Mouse (Mus musculus) forebrain, postnatal 0 days (tissue): Measurements from ENCODE around the gene C530008M17Rik. TPM values are rescaled to one million over a fixed set of nuclear protein-coding genes. Genes with fewer than 3 reads are reported as not detected.
"Not testable (repeated sequence)": the region's sequence is repeated elsewhere in the genome, so short reads cannot be mapped to it uniquely, and the experiment has no call there.

ENCODE experiments used
- ATAC-seq: fragments of 200-750 bp; cut with Nextera tagmentation; 2 replicates; pipeline ENCODE4 v1.8.0; 2017; ENCODE audit warnings: mild to moderate bottlenecking, moderate library complexity
- DNase-seq: peaks from one replicate; pipeline ENCODE4 v3.0.0-alpha.2; 2015
- H3K27ac ChIP-seq: fragments of 300-500 bp; sonication (generic); 2 replicates; pipeline ENCODE4 v1.5.1; 2014; ENCODE audit warnings: low read depth, mild to moderate bottlenecking, antibody characterized with exemption, low read length, moderate library complexity, mixed read lengths
- H3K27me3 ChIP-seq: fragments of 300-500 bp; sonication (generic); 2 replicates; pipeline ENCODE4 v1.6.1; 2014; ENCODE audit warnings: mild to moderate bottlenecking, low read length, mixed read lengths; ENCODE audit not compliant: insufficient read depth
- H3K36me3 ChIP-seq: fragments of 300-500 bp; sonication (generic); 2 replicates; pipeline ENCODE4 v1.6.1; 2014; ENCODE audit warnings: mild to moderate bottlenecking, moderate library complexity; ENCODE audit not compliant: insufficient read depth
- H3K4me1 ChIP-seq: fragments of 300-500 bp; sonication (generic); 2 replicates; pipeline ENCODE4 v1.6.1; 2014; ENCODE audit warnings: antibody characterized with exemption; ENCODE audit not compliant: insufficient read depth
- H3K4me2 ChIP-seq: fragments of 300-500 bp; sonication (generic); 2 replicates; pipeline ENCODE4 v1.6.1; 2014; ENCODE audit warnings: low read depth, mild to moderate bottlenecking, moderate library complexity
- H3K4me3 ChIP-seq: fragments of 300-500 bp; sonication (generic); 2 replicates; pipeline ENCODE4 v1.5.1; 2014; ENCODE audit warnings: low read depth, low read length, mixed read lengths
- H3K9ac ChIP-seq: fragments of 300-500 bp; sonication (generic); 2 replicates; pipeline ENCODE4 v1.6.1; 2014; ENCODE audit warnings: mild to moderate bottlenecking
- H3K9me3 ChIP-seq: fragments of 300-500 bp; sonication (generic); 2 replicates; pipeline ENCODE4 v1.6.1; 2016; ENCODE audit warnings: low read length
- CTCF ChIP-seq: sonication (generic); IDR thresholded peaks from 2 replicates; pipeline ENCODE4 v1.5.1; 2016; ENCODE audit warnings: antibody characterized with exemption, control low read depth, low read depth
- WGBS: fragments of 180-500 bp; shearing (Covaris S2); extraction: QIAGEN DNeasy Blood & Tissue Kit; methylation state at CpG from one replicate; pipeline ENCODE4 v1.1.7; 2014; 5-methylcytosine and 5-hydroxymethylcytosine counted together
- polyA plus RNA-seq: library from polyadenylated mRNA; unstranded; fragments of >200 nt; fragmentation: Nextera tagmentation; extraction: Ambion mirVana; gene quantifications from 2 replicates; pipeline ENCODE4 v1.2.1, GENCODE M21; 2015
- total RNA-seq: library from RNA; depleted of rRNA; stranded (reverse); fragments of >200 nt; gene quantifications from 2 replicates; pipeline ENCODE4 v1.2.3, GENCODE M21; 2014; rRNA removed

The C530008M17Rik gene
- total and polyA plus RNA-seq, 2 experiments from 2014 or later = 63.6 to 87.4 TPM

DNA sequence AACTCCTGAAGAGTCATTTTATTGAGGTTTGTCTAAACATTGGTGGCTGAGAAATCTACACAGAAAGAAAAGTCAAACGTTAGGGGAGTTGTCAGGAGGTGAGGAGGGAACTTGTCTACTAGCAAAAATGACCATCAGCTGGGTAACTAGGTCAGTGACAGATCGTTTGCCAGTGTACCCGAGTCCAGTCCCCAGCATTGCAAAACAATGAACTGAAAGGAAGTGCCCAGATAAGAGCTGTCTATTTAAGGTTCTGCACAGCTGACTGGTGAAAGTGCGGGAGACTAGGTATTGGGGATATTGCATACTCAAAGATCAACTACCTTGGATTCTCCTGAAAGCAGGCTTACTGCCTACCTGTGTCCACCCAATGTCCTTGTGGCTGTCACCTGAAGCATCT is 245.8 kb downstream of the C530008M17Rik start:
- H3K36me3 ChIP-seq = no peaks in the 10 kb centered on the region; the same call in 1 of the 2 replicates
- 76% methylated on average over 4 of the region's 4 CpGs for WGBS
- no peak for TF ChIP-seq CTCF
- no peak overlapping the region for H3K9ac ChIP-seq
- H3K27ac ChIP-seq = no peak overlapping the region
- DNase-seq (no peak), ATAC-seq (no peak)
- no peaks in the 10 kb centered on the region for H3K9me3 ChIP-seq
- H3K4me3 ChIP-seq = no peak overlapping the region
- no peaks in the 10 kb centered on the region for H3K27me3 ChIP-seq
- H3K4me2 ChIP-seq = no peak overlapping the region
- H3K4me1 ChIP-seq = no peaks in the 10 kb centered on the region

DNA sequence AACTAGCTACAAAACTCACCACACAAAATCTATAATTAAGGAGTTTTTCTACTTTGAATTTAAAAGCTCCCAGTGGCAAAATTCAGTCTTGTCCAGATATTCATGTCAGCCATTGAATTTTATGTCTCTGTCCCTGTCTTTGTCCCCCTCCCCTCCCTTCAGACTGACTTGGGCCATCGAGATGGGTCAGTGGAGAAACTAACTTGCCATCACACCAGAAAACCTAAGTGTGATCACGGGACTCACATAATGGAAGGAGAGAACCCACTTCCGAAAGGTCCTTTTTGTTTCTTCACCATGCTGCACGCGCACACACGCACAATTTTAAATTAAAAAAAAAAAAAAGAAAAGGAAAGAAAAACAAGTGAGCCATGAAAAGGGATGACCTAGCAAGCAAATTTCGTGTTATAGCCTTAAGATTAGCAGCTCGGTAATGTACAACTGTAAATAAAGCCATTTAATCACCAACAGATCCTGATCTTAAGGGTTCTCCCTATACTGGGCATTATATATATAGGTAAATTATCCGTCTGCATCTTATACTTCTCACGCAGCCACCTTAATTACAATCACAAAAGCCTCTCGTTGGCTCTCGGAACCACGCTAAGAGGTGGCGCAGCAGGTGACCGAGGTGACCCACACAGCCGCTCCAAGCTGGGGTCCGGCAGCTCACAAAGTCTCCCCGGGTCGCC is 248.5 kb downstream of the C530008M17Rik start:
- Histone ChIP-seq H3K9ac (peak overlapping the region; percentile 73), H3K27me3 (no peaks in the 10 kb centered on the region)

DNA sequence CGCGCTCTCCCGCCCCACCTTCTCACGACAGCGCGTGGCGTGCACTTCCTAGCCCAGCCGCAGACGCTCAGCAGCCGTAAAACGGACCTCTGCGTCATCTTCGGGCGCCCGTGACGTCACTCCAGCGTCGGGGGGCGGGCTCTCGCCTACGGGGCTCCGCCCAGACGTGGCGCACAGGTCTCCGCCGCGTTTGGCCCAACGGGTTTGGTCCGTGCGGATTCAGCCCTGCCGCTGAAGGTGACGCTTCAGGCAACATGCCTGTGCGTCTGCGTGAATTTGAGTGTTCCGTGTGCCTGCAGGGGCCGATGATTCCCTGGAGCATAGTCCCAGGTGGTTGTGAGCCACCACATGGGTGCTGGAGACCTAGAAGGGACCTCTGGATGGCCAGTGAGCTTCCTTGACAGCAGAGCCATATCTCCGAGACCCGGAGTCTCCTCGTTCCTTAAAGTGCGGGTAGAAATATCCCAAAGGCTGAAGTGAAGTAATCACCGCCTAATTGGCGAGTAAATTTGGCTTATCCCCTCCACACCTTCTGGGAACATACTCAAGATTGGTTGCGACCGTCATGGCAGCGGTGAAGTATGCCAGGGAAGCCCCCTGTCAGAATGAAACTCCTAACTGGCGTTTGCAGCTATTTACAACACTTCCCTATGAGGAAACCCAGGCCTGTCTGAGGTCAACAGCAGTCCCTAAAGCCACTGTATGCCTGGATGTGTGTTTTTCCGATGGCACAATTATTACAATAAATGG is 249.3 kb downstream of the C530008M17Rik start, which contains the start of gene Aasdh:
Aasdh (minus strand) TSS at position 110 of the 750 bp plus-strand sequence.
- ATAC-seq (peak; percentile 98), DNase-seq (peak; percentile 99)
- Histone ChIP-seq H3K9me3 (no peaks in the 10 kb centered on the region), H3K4me3 (peak within 1 kb of the TSS; percentile 80), H3K9ac (peak within 1 kb of the TSS; percentile 73), H3K27me3 (no peaks in the 10 kb centered on the region), H3K36me3 (no peaks in the 10 kb centered on the region), H3K4me2 (peak within 1 kb of the TSS; percentile 62), H3K27ac (peak within 1 kb of the TSS; percentile 88), H3K4me1 (no peaks in the 10 kb centered on the region)
- 2% methylated on average over 47 of the region's 47 CpGs for WGBS
- peak; percentile 59 for TF ChIP-seq CTCF

More for the DNA sequence above, 248.5 kb downstream of the C530008M17Rik start:
- Histone ChIP-seq H3K27ac (peak overlapping the region; percentile 88), H3K4me2 (peak overlapping the region; percentile 62), H3K9me3 (no peaks in the 10 kb centered on the region), H3K4me1 (no peaks in the 10 kb centered on the region), H3K4me3 (peak overlapping the region; percentile 80), H3K36me3 (no peaks in the 10 kb centered on the region)
- WGBS = under 1% methylated on average over 19 of the region's 19 CpGs
- ATAC-seq = peak; percentile 44
- no peak for DNase-seq
- TF ChIP-seq CTCF = no peak

DNA sequence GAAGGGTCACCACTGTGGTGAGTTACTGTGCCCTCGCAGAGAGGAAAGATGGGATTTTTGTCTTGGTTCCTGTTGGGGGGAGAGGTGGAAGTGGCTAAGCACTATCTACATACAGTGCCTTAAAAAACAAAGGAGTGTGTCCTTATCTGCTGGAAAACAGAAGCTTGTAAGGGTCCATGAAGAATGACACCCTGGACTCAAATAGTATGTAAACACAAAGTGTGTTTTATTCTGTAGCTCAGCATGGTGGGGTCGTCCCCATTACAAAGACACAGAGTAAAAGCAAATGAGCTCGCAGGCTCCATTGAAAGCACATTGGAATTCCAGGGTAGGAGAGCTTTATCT is 249.8 kb downstream of the C530008M17Rik start:
- H3K9ac ChIP-seq = peak overlapping the region; percentile 73
- no peaks in the 10 kb centered on the region for H3K27me3 ChIP-seq
- no peak for TF ChIP-seq CTCF
- H3K9me3 ChIP-seq = no peaks in the 10 kb centered on the region
- WGBS = 35% methylated on average over 3 of the region's 3 CpGs
- H3K36me3 ChIP-seq = no peaks in the 10 kb centered on the region
- no peak for ATAC-seq
- no peaks in the 10 kb centered on the region for H3K4me1 ChIP-seq
- peak overlapping the region; percentile 62 for H3K4me2 ChIP-seq
- DNase-seq = no peak
- peak overlapping the region; percentile 88 for H3K27ac ChIP-seq
- H3K4me3 ChIP-seq = peak overlapping the region; percentile 80

DNA sequence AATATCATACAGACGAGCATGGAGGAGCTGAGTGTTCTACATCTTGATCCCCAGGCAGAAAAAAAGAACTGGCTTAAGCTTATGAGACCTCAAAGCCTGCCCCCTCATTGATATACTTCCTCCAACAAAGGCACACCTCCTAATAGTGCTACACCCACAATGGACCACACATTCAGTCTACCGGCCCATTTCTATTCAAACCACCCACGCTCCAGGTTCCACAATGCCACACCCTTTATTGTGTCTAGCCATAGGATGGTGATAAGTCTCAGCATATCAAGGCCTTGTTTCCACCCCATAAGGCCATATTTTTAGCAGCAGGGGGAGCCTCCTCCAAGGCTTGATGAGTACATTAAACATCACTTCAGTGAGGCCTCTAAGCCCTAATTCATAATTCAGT is 254.5 kb downstream of the C530008M17Rik start:
- Histone ChIP-seq H3K4me3 (no peak overlapping the region), H3K27me3 (no peaks in the 10 kb centered on the region), H3K4me1 (no peaks in the 10 kb centered on the region), H3K36me3 (peaks cover 14% of the 10 kb centered on the region; the same call in 1 of the 2 replicates), H3K9ac (no peak overlapping the region), H3K4me2 (no peak overlapping the region), H3K9me3 (no peaks in the 10 kb centered on the region), H3K27ac (no peak overlapping the region)
- WGBS = 79% methylated on average over 3 of the region's 3 CpGs
- no peak for ATAC-seq
- no peak for TF ChIP-seq CTCF
- no peak for DNase-seq

DNA sequence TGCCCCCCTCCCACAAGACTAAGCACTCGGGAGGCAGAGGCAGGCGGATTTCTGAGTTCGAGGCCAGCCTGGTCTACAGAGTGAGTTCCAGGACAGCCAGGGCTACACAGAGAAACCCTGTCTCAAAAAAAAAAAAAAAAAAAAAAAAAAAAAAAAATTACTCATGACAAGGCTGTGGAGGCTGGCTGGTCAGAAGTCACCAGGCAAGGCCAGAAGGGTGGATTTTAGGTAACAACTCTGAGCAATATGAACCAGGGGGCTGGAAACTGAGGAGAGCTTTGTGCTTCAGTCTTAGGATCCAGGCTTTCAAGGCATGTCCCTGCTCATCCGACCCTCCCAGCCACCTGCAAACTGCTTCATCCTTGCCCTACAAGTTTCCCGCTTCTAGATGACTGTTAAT is 256.2 kb downstream of the C530008M17Rik start:
- not testable (repeated sequence) for H3K27ac ChIP-seq, H3K4me3 ChIP-seq, H3K27me3 ChIP-seq, ATAC-seq, H3K9ac ChIP-seq, H3K9me3 ChIP-seq, H3K4me1 ChIP-seq, DNase-seq, H3K4me2 ChIP-seq
- peaks cover 14% of the 10 kb centered on the region; the same call in 1 of the 2 replicates for H3K36me3 ChIP-seq
- WGBS = 97% methylated on average over 5 of the region's 5 CpGs

DNA sequence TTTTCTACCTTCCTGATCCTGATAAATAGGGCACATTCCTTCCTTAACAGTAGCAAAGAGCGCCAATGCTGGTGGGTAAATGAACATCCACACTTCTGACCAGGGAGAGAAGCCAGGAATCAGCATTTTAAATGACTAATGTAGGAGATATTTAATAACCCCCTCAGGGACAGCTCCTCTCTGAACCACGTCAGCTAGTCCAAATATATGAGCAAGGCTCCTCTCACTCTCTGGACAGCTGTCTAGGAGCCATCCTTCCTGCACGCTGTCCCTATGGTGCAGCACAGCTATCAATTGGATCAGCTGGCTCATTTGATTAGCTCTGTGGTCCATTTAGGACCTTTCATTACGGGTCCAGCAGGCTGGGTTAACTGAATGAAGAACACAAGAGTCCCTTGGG is 266.5 kb downstream of the C530008M17Rik start:
- Histone ChIP-seq H3K4me1 (no peaks in the 10 kb centered on the region), H3K27me3 (no peaks in the 10 kb centered on the region), H3K9ac (no peak overlapping the region), H3K9me3 (no peaks in the 10 kb centered on the region), H3K4me2 (no peak overlapping the region), H3K27ac (no peak overlapping the region), H3K36me3 (peaks cover 50% of the 10 kb centered on the region), H3K4me3 (no peak overlapping the region)
- ATAC-seq (no peak), DNase-seq (no peak)
- WGBS = 93% methylated on average over 4 of the region's 4 CpGs
- no peak for TF ChIP-seq CTCF

Other genes starting within 250 kb of the C530008M17Rik start
- not detected in 2 replicates for gene Gm7271, start 172.5 kb upstream of the C530008M17Rik start, total RNA-seq
- gene Gm7271, start 172.5 kb upstream of the C530008M17Rik start, polyA plus RNA-seq = not detected in 2 replicates
- 81.7 and 96.2 TPM in 2 replicates for gene Exoc1, start 127.2 kb upstream of the C530008M17Rik start, total RNA-seq
- gene Exoc1, start 127.2 kb upstream of the C530008M17Rik start, polyA plus RNA-seq = 35.5 and 48.9 TPM in 2 replicates
- gene Cep135, start 67.8 kb upstream of the C530008M17Rik start, total RNA-seq = 6.2 and 8.3 TPM in 2 replicates
- 1.6 and 2.8 TPM in 2 replicates for gene Cep135, start 67.8 kb upstream of the C530008M17Rik start, polyA plus RNA-seq
- 16.1 and 18.8 TPM in 2 replicates for gene Aasdh, start 249.0 kb downstream of the C530008M17Rik start, total RNA-seq
- 6.7 and 13.3 TPM in 2 replicates for gene Aasdh, start 249.0 kb downstream of the C530008M17Rik start, polyA plus RNA-seq